Mouse (Mus musculus): ENCODE results near the gene Acot2. TPM values are rescaled to one million over a fixed set of nuclear protein-coding genes. Genes with fewer than 3 reads are reported as not detected.

The Acot2 gene
- polyA plus RNA-seq, 1 experiment from 2014 or later, result 26.1 TPM

DNA sequence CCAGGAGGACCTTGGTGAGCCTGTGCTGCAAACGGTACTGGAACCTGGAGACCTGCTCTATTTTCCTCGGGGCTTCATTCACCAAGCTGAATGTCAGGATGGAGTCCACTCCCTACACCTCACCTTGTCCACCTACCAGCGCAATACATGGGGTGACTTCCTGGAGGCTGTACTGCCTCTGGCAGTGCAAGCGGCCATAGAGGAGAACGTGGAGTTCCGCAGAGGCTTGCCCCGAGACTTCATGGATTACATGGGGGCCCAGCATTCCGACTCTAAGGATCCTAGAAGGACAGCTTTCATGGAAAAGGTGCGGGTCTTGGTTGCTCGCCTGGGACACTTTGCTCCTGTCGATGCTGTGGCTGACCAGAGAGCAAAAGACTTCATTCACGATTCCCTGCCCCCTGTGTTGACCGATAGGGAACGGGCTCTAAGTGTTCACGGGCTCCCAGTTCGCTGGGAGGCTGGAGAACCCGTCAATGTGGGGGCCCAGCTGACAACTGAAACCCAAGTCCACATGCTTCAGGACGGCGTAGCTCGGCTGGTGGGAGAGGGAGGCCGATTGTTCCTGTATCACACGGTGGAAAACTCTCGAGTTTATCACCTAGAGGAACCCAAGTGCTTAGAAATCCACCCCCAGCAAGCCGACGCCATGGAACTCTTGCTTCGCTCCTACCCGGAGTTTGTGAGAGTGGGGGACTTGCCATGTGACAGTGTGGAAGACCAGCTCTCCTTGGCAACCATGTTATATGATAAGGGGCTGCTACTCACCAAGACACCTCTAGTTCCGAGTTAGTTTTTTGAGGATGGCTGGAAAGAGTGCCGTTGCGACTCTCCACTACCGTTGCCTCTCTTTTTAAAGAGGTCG, 35.7 kb upstream of the Acot2 start:
- Histone ChIP-seq H3K27me3 (no peaks in the 10 kb centered on the region), H3K36me3 (peaks cover 6% of the 10 kb centered on the region), H3K4me2 (peak overlapping the region; percentile 92), H3K4me3 (peak overlapping the region; percentile 92), H3K9ac (peak overlapping the region; percentile 76; the same call in 1 of the 2 replicates), H3K27ac (no peak overlapping the region), H3K9me3 (no peaks in the 10 kb centered on the region), H3K4me1 (peaks cover 26% of the 10 kb centered on the region)
- no peak for ATAC-seq (ENCODE audit: insufficient number of reproducible peaks, low FRiP score, low TSS enrichment, low read depth)
- 66% methylated on average over 32 of the region's 32 CpGs for WGBS

DNA sequence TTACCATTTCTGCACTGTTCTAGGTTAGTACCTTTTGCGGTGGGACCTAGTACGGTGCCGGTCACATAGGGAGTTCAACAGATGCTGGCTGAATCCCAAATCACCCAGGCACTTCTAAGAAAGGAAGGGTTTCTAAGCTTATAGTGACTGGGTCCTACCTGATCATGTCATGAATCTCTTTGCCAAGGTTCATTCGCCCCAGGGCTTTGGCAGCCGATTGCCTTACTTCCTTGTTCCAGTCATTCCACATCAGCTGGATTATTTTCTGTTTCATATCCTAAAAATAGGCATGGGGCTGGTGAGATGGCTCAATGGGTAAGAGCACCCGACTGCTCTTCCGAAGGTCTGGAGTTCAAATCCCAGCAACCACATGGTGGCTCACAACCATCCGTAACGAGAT, 29.4 kb upstream of the Acot2 start:
- ATAC-seq (ENCODE audit: insufficient number of reproducible peaks, low FRiP score, low TSS enrichment, low read depth), result no peak
- Histone ChIP-seq H3K9ac (no peak overlapping the region), H3K4me3 (no peak overlapping the region), H3K36me3 (no peaks in the 10 kb centered on the region), H3K27ac (no peak overlapping the region), H3K9me3 (no peaks in the 10 kb centered on the region), H3K27me3 (no peaks in the 10 kb centered on the region), H3K4me1 (peaks cover 3% of the 10 kb centered on the region; the same call in 1 of the 2 replicates), H3K4me2 (no peak overlapping the region)
- WGBS, result 85% methylated on average over 9 of the region's 9 CpGs

DNA sequence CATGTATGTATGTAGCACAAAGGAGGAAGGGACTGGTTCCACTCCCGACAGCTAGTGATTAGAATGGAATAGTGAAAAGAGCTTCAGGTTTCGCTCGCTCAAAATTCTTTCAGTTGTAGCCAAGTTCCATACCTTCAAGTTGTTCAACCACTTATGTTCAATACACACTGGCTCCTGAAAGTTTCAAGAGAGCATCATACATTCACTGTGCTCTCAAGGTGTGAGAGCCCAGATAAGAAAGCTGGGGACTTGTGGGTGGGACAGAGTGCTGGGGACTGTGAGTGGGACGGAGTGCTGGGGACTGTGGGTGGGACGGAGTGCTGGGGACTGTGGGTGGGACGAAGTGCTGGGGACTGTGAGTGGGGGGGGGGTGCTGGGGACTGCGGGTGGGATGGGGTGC, 22.4 kb upstream of the Acot2 start:
- 81% methylated on average over 6 of the region's 7 CpGs for WGBS
- no peak overlapping the region for H3K4me2 ChIP-seq
- no peaks in the 10 kb centered on the region for H3K36me3 ChIP-seq
- H3K9me3 ChIP-seq, result no peaks in the 10 kb centered on the region
- H3K27me3 ChIP-seq, result no peaks in the 10 kb centered on the region
- no peak overlapping the region for H3K27ac ChIP-seq
- no peaks in the 10 kb centered on the region for H3K4me1 ChIP-seq
- no peak overlapping the region for H3K9ac ChIP-seq
- no peak overlapping the region for H3K4me3 ChIP-seq
- no peak for ATAC-seq (ENCODE audit: insufficient number of reproducible peaks, low FRiP score, low TSS enrichment, low read depth)

DNA sequence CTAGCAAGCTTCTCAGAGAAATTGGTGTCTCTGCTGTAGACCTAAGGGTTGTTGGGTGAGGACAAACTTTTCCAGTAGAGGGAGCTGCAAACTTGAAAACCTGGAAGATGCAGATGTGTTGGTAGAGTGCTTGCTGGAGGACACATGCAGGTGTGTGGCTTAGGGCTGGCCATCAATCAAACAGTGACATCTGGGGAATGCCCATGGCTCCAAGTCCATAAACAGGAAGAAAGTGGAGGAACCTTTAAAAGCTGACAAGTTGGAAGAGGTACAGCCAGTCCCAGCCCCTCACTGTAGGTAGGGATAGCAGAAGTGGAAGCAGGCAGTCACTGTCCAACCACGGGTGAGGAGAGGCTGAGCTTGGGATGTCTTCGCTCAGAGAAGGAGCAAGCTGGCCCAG, 15.5 kb upstream of the Acot2 start:
- no peak for ATAC-seq (ENCODE audit: insufficient number of reproducible peaks, low FRiP score, low TSS enrichment, low read depth)
- WGBS, result 42% methylated on average over 2 of the region's 2 CpGs
- H3K27ac ChIP-seq, result no peak overlapping the region
- H3K4me1 ChIP-seq, result no peaks in the 10 kb centered on the region
- no peaks in the 10 kb centered on the region for H3K36me3 ChIP-seq
- no peak overlapping the region for H3K4me3 ChIP-seq
- no peaks in the 10 kb centered on the region for H3K9me3 ChIP-seq
- H3K27me3 ChIP-seq, result no peaks in the 10 kb centered on the region
- H3K9ac ChIP-seq, result no peak overlapping the region
- H3K4me2 ChIP-seq, result no peak overlapping the region

DNA sequence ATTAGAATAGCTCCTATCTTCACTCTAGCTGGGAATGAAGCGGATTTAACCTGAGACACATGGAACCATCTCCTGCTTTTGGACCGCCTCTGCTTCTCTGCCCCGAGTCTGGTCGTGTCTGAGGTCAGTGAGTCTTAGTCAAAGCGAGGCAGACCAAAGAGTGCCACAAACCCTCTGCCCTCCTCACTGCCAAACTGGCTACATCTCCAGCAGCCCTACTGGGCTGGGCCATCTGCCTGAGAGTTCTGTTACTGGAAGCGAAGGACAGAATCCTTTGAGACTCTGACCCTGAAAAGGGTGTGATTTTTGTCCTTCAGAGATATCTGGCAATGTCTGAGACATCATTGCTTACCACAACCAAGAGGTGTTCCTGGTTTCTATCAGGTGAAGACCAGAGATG, 8.8 kb upstream of the Acot2 start:
- no peaks in the 10 kb centered on the region for H3K27me3 ChIP-seq
- WGBS, result 88% methylated on average over 6 of the region's 6 CpGs
- H3K9ac ChIP-seq, result no peak overlapping the region

DNA sequence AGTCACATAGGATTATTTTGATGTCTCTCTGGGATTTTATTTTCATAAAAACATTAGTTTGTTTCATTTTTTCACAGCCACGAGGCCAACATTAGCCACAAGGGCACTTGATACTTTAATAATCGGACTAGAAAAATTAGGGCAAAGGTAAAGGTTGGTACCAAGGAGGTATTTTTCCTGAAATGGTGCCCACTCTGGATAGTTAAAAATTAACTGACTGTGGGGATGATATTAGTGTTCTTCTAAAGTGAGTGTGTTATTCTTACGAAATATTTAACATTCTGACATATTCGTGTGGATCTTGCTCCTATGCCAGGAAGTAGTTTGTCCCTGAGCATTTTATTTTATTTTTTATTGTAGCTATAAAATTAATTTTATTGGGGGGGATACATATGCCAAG, 6.0 kb upstream of the Acot2 start:
- Histone ChIP-seq H3K36me3 (no peaks in the 10 kb centered on the region), H3K9ac (no peak overlapping the region), H3K4me1 (no peaks in the 10 kb centered on the region), H3K27ac (no peak overlapping the region), H3K4me3 (no peak overlapping the region), H3K27me3 (no peaks in the 10 kb centered on the region), H3K4me2 (no peak overlapping the region), H3K9me3 (no peaks in the 10 kb centered on the region)
- no peak for ATAC-seq (ENCODE audit: insufficient number of reproducible peaks, low FRiP score, low TSS enrichment, low read depth)
- WGBS, result 64% methylated on average over 4 of the region's 4 CpGs

More for the DNA sequence above, 8.8 kb upstream of the Acot2 start:
- Histone ChIP-seq H3K4me2 (no peak overlapping the region), H3K4me1 (no peaks in the 10 kb centered on the region), H3K36me3 (no peaks in the 10 kb centered on the region), H3K9me3 (no peaks in the 10 kb centered on the region), H3K27ac (no peak overlapping the region), H3K4me3 (no peak overlapping the region)
- ATAC-seq (ENCODE audit: insufficient number of reproducible peaks, low FRiP score, low TSS enrichment, low read depth), result no peak

DNA sequence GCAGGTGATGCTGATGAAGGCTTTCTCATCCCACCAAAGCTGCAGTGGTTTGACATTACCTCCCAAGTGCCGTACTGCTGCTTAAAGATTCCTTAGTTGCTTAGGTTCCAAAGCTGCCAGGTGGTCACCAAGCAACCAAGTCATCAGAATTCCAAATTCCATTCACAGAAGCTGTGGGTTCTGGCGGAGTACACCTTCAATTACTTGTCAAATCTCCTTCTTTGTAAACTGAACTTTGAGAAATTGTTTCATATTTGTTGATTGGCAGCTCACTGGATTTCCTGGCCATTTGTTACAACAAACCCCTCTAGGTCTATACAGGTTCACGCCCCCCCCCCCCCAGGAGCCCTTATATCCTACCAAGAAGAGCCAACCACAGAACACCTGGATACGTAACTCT, 2.9 kb upstream of the Acot2 start, which contains the start of gene Heatr4:
Heatr4 (minus strand) TSS at position 101 of the 400 bp plus-strand sequence.
- Histone ChIP-seq H3K4me3 (no peak within 1 kb of the TSS), H3K27ac (no peak within 1 kb of the TSS), H3K36me3 (no peaks in the 10 kb centered on the region), H3K27me3 (no peaks in the 10 kb centered on the region), H3K4me1 (peaks cover 5% of the 10 kb centered on the region), H3K4me2 (no peak within 1 kb of the TSS), H3K9ac (no peak within 1 kb of the TSS), H3K9me3 (no peaks in the 10 kb centered on the region)
- 66% methylated on average over 4 of the region's 4 CpGs for WGBS
- ATAC-seq (ENCODE audit: insufficient number of reproducible peaks, low FRiP score, low TSS enrichment, low read depth), result no peak

DNA sequence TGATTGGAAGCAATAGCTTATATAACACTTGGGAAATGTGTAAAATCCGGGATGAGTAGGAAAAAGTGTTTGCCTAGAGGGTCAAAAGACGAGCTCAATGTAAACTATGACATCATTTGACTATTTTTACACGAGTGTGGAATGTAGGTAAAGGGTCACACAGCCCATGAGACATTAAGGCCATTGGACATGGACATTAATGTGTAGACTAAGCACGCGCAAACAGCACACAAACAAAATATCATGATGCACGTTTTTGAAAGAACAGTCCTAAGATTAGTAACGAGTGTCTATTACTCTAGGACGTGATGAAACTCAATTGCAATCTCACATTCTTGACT, 449 bp upstream of the Acot2 start:
- H3K27me3 ChIP-seq, result no peaks in the 10 kb centered on the region
- no peaks in the 10 kb centered on the region for H3K9me3 ChIP-seq
- WGBS, result 20% methylated on average over 8 of the region's 8 CpGs
- ATAC-seq (ENCODE audit: insufficient number of reproducible peaks, low FRiP score, low TSS enrichment, low read depth), result no peak
- H3K27ac ChIP-seq, result peak overlapping the region; percentile 95
- no peak overlapping the region for H3K9ac ChIP-seq
- peak overlapping the region; percentile 57 for H3K4me2 ChIP-seq
- peaks cover 5% of the 10 kb centered on the region for H3K4me1 ChIP-seq
- 0 out of 2 replicates have a peak, but pooled peaks cover 3% of the 10 kb centered on the region for H3K36me3 ChIP-seq
- H3K4me3 ChIP-seq, result peak overlapping the region; percentile 67

DNA sequence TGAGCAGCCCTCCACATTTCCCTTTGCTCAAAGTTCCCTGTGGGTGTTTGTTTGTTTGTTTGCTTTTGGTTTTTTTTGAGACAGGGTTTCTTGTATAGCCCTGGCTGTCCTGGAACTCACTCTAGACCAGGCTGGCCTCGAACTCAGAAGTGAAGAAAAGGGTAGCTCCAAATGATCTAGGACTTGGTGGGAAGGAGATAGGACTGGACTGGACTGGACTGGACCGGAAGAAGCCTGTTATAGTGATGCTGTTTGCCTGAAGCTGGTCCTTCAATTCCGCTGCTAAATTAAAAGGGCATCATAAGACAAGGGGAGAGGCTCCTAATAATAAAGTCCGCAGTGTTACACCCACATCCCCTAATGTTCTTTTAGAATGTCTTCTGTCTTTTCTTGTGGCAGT, 822 bp downstream of the Acot2 start:
- 62% methylated on average over 4 of the region's 4 CpGs for WGBS
- Histone ChIP-seq H3K27me3 (no peaks in the 10 kb centered on the region), H3K9ac (peak overlapping the region; percentile 74), H3K4me1 (peaks cover 5% of the 10 kb centered on the region), H3K9me3 (no peaks in the 10 kb centered on the region), H3K36me3 (0 out of 2 replicates have a peak, but pooled peaks cover 7% of the 10 kb centered on the region), H3K27ac (peak overlapping the region; percentile 95), H3K4me2 (peak overlapping the region; percentile 57), H3K4me3 (peak overlapping the region; percentile 67)
- ATAC-seq (ENCODE audit: insufficient number of reproducible peaks, low FRiP score, low TSS enrichment, low read depth), result no peak

DNA sequence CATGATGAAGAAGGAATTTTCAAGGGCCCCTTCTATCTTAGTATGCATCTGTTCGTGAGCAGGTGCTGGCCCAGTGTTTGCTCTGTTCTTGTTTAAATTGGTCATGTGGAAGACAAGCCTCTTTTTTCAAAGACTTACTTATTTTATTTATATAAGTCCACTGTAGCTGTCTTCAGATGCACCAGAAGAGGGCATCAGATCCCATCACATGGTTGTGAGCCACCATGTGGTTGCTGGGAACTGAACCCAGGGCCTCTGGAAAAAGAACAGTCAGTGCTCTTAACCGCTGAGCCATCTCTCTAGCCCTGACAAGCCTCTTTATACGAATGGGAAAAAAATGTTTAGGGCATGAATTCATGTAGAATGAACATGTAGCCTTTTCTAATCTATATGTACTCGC, 1.7 kb downstream of the Acot2 start:
- no peak overlapping the region for H3K4me2 ChIP-seq
- no peaks in the 10 kb centered on the region for H3K27me3 ChIP-seq
- no peak overlapping the region for H3K9ac ChIP-seq
- no peak overlapping the region for H3K27ac ChIP-seq
- no peaks in the 10 kb centered on the region for H3K9me3 ChIP-seq
- H3K4me3 ChIP-seq, result no peak overlapping the region
- ATAC-seq (ENCODE audit: insufficient number of reproducible peaks, low FRiP score, low TSS enrichment, low read depth), result no peak
- H3K36me3 ChIP-seq, result 0 out of 2 replicates have a peak, but pooled peaks cover 7% of the 10 kb centered on the region
- peaks cover 5% of the 10 kb centered on the region for H3K4me1 ChIP-seq
- 95% methylated on average over 4 of the region's 4 CpGs for WGBS

DNA sequence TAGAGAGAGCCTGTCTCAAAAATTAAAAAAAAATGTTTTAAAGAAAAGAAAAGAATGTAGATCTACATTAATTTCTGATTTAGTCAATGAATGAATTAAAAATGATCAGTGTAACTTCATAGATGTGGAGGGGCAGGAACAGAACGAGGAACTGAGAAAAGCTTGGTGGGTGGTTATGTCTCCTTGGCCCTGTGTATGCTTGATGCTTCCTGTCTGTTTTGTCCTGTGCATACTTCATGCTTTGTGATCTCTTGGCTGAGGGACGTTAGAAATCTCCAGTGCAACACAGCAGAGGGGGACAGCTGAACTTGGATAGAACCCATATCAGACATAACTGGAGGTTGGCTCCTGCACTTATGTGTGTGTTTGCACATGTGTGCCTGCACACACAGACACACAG, 9.6 kb downstream of the Acot2 start:
- Histone ChIP-seq H3K9me3 (no peaks in the 10 kb centered on the region), H3K27ac (no peak overlapping the region), H3K9ac (no peak overlapping the region), H3K36me3 (0 out of 2 replicates have a peak, but pooled peaks cover 4% of the 10 kb centered on the region), H3K4me2 (no peak overlapping the region), H3K4me3 (no peak overlapping the region), H3K27me3 (no peaks in the 10 kb centered on the region), H3K4me1 (0 out of 2 replicates have a peak, but pooled peaks cover 4% of the 10 kb centered on the region)
- 62% methylated on average over 2 of the region's 2 CpGs for WGBS
- no peak for ATAC-seq (ENCODE audit: insufficient number of reproducible peaks, low FRiP score, low TSS enrichment, low read depth)

DNA sequence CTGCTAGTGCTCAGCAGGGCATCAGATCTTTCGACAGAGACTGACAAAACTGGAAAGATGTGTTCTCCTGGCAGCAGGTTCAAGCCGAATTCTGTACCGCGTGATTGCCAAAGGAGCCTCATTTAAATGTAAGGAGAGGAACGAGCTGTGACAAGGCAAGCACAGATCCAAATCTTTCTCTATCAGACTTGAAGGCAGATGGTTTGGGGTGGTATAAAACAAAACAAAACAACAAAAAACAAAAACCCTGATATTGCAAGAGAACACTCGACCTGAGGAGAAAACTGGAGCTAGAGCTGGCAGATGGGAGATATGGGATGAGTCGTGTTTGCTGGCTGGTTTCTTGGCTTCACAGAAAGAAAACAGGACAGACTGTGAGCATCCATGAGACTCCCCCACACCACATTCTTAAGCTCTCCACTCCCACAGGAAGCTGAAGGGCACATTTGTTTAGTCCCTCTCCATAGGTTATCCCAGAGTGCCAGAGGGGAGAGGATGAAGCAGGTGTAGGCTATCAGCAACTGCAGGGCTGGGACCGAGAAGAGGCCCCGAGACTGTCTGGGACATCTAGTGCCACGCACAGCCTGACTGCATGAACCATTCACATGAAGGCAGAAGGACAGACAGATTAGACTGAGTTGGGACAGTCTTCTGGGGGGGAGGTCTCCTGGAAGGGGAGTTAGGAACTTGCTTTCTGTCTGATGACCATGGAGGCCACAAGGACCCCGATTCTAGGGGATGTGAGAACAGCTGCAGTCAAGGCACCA, 10.9 kb downstream of the Acot2 start:
- WGBS, result 63% methylated on average over 11 of the region's 11 CpGs

More for the DNA sequence above, 10.9 kb downstream of the Acot2 start:
- no peaks in the 10 kb centered on the region for H3K36me3 ChIP-seq
- H3K4me3 ChIP-seq, result no peak overlapping the region
- H3K4me2 ChIP-seq, result no peak overlapping the region
- no peaks in the 10 kb centered on the region for H3K9me3 ChIP-seq
- ATAC-seq (ENCODE audit: insufficient number of reproducible peaks, low FRiP score, low TSS enrichment, low read depth), result no peak
- no peaks in the 10 kb centered on the region for H3K27me3 ChIP-seq
- H3K4me1 ChIP-seq, result 0 out of 2 replicates have a peak, but pooled peaks cover 4% of the 10 kb centered on the region
- H3K27ac ChIP-seq, result peak overlapping the region; percentile 69
- H3K9ac ChIP-seq, result no peak overlapping the region

All from limb, embryonic 15.5 days (tissue).